Mouse (Mus musculus) gastrocnemius, postnatal 4 days (tissue): ENCODE results near the gene Spata16. TPM values are rescaled to one million over a fixed set of nuclear protein-coding genes. Genes with fewer than 3 reads are reported as not detected.

Experiments
- DNase-seq, 2 experiments: peaks; one replicate each; pipeline ENCODE4 v3.0.0; 2021 to 2022; ENCODE audit warnings: low spot score in 2 of 2, mixed read lengths in 2 of 2
- total RNA-seq, 2 experiments: library from RNA; stranded (reverse); gene quantifications; 2 replicates each; pipeline ENCODE4 v1.2.3; 2021

The Spata16 gene
- total RNA-seq, 2 experiments from 2014 or later, result not detected

GRCm38 (mm10) chr3:26826958-26827839 lies 189.8 kb downstream of the Spata16 start:
- DNase-seq, result no peak

GRCm38 (mm10) chr3:26832954-26833353 lies 195.5 kb downstream of the Spata16 start:
- no peak for DNase-seq

GRCm38 (mm10) chr3:26834178-26835050 lies 197.0 kb downstream of the Spata16 start:
- no peak for DNase-seq

GRCm38 (mm10) chr3:26835051-26835755 lies 197.8 kb downstream of the Spata16 start:
- no peak for DNase-seq

- DNase-seq, result no peak
Observed at GRCm38 (mm10) chr3:26845041-26845440, 207.6 kb downstream of the Spata16 start.

GRCm38 (mm10) chr3:26847935-26848334 lies 210.5 kb downstream of the Spata16 start:
- no peak for DNase-seq

- no peak for DNase-seq
Observed at GRCm38 (mm10) chr3:26850207-26850606, 212.8 kb downstream of the Spata16 start.

GRCm38 (mm10) chr3:26850691-26851563 lies 213.5 kb downstream of the Spata16 start:
- DNase-seq, result no peak

GRCm38 (mm10) chr3:26853557-26853956 lies 216.1 kb downstream of the Spata16 start:
- DNase-seq, result no peak

- no peak for DNase-seq
Observed at GRCm38 (mm10) chr3:26874706-26875105, 237.3 kb downstream of the Spata16 start.

- no peak for DNase-seq
Observed at GRCm38 (mm10) chr3:26877291-26877690, 239.9 kb downstream of the Spata16 start.

- no peak for DNase-seq
Observed at GRCm38 (mm10) chr3:26916607-26917006, 279.2 kb downstream of the Spata16 start.

GRCm38 (mm10) chr3:26920986-26921385 lies 283.6 kb downstream of the Spata16 start:
- DNase-seq, result no peak

GRCm38 (mm10) chr3:26921576-26921975 lies 284.2 kb downstream of the Spata16 start:
- DNase-seq, result no peak

- no peak for DNase-seq
Observed at GRCm38 (mm10) chr3:26923391-26923790, 286.0 kb downstream of the Spata16 start.

- DNase-seq, result no peak
Observed at GRCm38 (mm10) chr3:26924212-26924611, 286.8 kb downstream of the Spata16 start.

- no peak for DNase-seq
Observed at GRCm38 (mm10) chr3:26933079-26933478, 295.7 kb downstream of the Spata16 start.

GRCm38 (mm10) chr3:26936897-26937590 lies 299.6 kb downstream of the Spata16 start:
- DNase-seq, result no peak

GRCm38 (mm10) chr3:26966776-26967175 lies 329.4 kb downstream of the Spata16 start:
- no peak for DNase-seq
